Mouse (Mus musculus) heart, postnatal 0 days (tissue): ENCODE data around the gene Fam102b.

Experiments used
- CTCF ChIP-seq: IDR thresholded peaks from 2 replicates; pipeline ENCODE4 v1.5.1; 2016; ENCODE audit warnings: antibody characterized with exemption, control low read depth, low read depth
- EP300 ChIP-seq: IDR thresholded peaks from 2 replicates; pipeline ENCODE4 v1.6.1; 2016; ENCODE audit warnings: antibody characterized with exemption, low read depth

DNA sequence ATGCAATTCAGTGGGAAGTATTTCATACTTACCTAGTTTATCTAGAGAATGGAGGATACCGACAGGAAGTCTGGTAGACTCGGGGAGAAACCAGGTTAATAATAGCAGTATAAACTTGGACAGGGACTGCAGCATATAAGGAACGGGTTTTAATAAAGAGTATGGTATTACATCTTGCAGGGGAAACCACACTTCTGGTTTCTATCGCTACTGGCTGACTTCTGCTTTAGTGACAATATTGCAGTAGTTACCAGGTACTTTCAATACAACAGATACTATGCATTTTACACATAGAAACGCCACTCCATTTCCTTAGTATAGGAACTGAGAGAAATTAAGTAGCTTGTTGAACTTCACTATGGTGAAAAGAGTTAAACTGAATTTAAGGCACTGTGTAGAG is 19.2 kb downstream of the Fam102b start:
- TF ChIP-seq CTCF, result no peak
- no peak for TF ChIP-seq EP300
